Mouse (Mus musculus): ENCODE results near the gene Lcmt2. TPM values are rescaled to one million over a fixed set of nuclear protein-coding genes. Genes with fewer than 3 reads are reported as not detected.

Lcmt2 gene
- polyA plus RNA-seq, 1 experiment = not detected

DNA sequence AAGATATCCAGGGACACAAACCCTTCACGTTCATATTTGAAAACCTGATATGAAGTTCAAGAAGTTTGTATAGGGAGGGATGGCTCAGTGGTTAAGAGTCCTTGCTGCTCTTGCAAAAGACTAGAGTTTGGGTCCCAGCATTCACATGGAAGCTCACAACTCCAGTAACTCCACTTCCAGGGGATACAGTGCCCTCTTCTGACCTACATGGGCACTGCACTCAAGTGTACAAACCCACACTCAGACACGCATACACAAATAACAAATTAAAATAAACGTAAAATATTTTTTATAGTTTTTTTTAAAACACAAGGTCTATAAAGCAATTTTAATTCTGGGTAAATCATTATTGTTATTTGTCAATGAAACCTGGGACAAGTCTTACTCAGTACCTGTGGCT is 51.9 kb downstream of the Lcmt2 start:
- no peak overlapping the region for H3K27ac ChIP-seq (ENCODE audit: insufficient read depth, low read depth, low read length)
- no peaks in the 10 kb centered on the region for H3K4me1 ChIP-seq (ENCODE audit: control insufficient read depth, insufficient read depth, low read length)
- 92% methylated on average over 3 of the region's 3 CpGs for whole genome bisulfite sequencing
- TF ChIP-seq CTCF (IDR thresholded peaks at IDR 0.05; ENCODE audit: insufficient read depth, low read depth, low read length) (no peak), POLR2A (IDR thresholded peaks at IDR 0.05; ENCODE audit: insufficient read depth, low read depth, low read length) (no peak)
- no peak overlapping the region for H3K4me3 ChIP-seq (ENCODE audit: insufficient read depth, low read depth, low read length)

DNA sequence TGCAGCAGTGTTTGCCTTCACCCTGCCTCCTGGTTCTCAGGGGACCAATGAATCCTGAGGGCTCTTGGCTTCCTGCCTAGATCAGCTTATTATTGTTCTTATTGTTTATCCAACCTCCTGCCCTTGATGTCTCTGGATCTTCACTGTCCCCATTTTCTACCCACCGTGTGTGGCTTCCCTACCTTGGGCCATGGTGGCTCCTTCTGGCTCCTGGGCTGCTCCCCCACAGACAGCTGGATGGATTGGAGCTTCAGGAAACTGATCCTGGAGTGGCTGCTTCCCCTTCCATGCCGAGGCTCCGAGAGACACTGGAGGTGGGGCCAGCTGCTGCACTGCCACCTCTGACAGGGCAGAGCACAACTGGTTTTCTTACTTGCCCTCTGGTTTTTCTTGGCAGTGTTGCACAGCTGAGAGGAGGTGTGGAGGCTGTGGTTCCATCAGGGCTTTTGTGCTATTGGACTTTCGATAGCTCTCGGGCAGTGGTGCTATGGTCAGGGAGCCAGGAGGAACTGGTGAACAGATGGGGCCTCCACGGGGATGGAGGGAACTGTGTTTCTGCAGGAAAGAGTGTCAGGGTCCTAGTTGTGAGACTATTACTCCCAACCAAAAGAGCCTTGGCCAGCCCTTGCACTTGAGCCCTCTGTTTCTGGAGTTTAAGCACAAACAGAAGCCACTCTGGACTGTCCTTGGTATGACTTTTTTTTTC is 54.8 kb downstream of the Lcmt2 start, which contains the start of gene Tgm5:
Tgm5 (minus strand) TSS at position 362 of the 706 bp plus-strand sequence.
- no peak for TF ChIP-seq POLR2A (IDR thresholded peaks at IDR 0.05; ENCODE audit: insufficient read depth, low read depth, low read length)
- TF ChIP-seq CTCF (IDR thresholded peaks at IDR 0.05; ENCODE audit: insufficient read depth, low read depth, low read length) = no peak
- H3K27ac ChIP-seq (ENCODE audit: insufficient read depth, low read depth, low read length) = no peak within 1 kb of the TSS
- H3K4me3 ChIP-seq (ENCODE audit: insufficient read depth, low read depth, low read length) = no peak within 1 kb of the TSS
- WGBS = 43% methylated on average over 6 of the region's 6 CpGs
- H3K4me1 ChIP-seq (ENCODE audit: control insufficient read depth, insufficient read depth, low read length) = no peaks in the 10 kb centered on the region

- Histone ChIP-seq H3K4me1 (ENCODE audit: control insufficient read depth, insufficient read depth, low read length) (no peaks in the 10 kb centered on the region), H3K27ac (ENCODE audit: insufficient read depth, low read depth, low read length) (no peak overlapping the region), H3K4me3 (ENCODE audit: insufficient read depth, low read depth, low read length) (no peak overlapping the region)
- 95% methylated on average over 1 of the region's 1 CpGs for WGBS
- TF ChIP-seq CTCF (IDR thresholded peaks at IDR 0.05; ENCODE audit: insufficient read depth, low read depth, low read length) = no peak
- TF ChIP-seq POLR2A (IDR thresholded peaks at IDR 0.05; ENCODE audit: insufficient read depth, low read depth, low read length) = no peak
Observed at GRCm38 (mm10) chr2:121082626-121083025, 57.8 kb downstream of the Lcmt2 start.

Other genes with a start within 250 kb of the Lcmt2 start
- gene Ubr1, start 169.9 kb downstream of the Lcmt2 start, polyA plus RNA-seq (2012; ENCODE audit: insufficient read depth, insufficient read length, low replicate concordance, missing spikeins) = not detected in 2 replicates
- not detected in 2 replicates for gene Tmem62, start 163.6 kb downstream of the Lcmt2 start, polyA plus RNA-seq (2012; ENCODE audit: insufficient read depth, insufficient read length, low replicate concordance, missing spikeins)
- gene Ccndbp1, start 132.2 kb downstream of the Lcmt2 start, polyA plus RNA-seq (2012; ENCODE audit: insufficient read depth, insufficient read length, low replicate concordance, missing spikeins) = not detected in 2 replicates
- gene Epb42, start 103.6 kb downstream of the Lcmt2 start, polyA plus RNA-seq (2012; ENCODE audit: insufficient read depth, insufficient read length, low replicate concordance, missing spikeins) = not detected in 2 replicates
- not detected in 2 replicates for gene Tgm5, start 54.8 kb downstream of the Lcmt2 start, polyA plus RNA-seq (2012; ENCODE audit: insufficient read depth, insufficient read length, low replicate concordance, missing spikeins)
- not detected in 2 replicates for gene Tgm7, start 30.9 kb downstream of the Lcmt2 start, polyA plus RNA-seq (2012; ENCODE audit: insufficient read depth, insufficient read length, low replicate concordance, missing spikeins)
- not detected in 2 replicates for gene Adal, start 225 bp downstream of the Lcmt2 start, polyA plus RNA-seq (2012; ENCODE audit: insufficient read depth, insufficient read length, low replicate concordance, missing spikeins)
- gene Tubgcp4, start 30.0 kb upstream of the Lcmt2 start, polyA plus RNA-seq (2012; ENCODE audit: insufficient read depth, insufficient read length, low replicate concordance, missing spikeins) = 263 TPM in 1 of 2 replicates, not detected in the other
- gene Zscan29, start 30.5 kb upstream of the Lcmt2 start, polyA plus RNA-seq (2012; ENCODE audit: insufficient read depth, insufficient read length, low replicate concordance, missing spikeins) = not detected in 2 replicates
- gene Trp53bp1, start 130.8 kb upstream of the Lcmt2 start, polyA plus RNA-seq (2012; ENCODE audit: insufficient read depth, insufficient read length, low replicate concordance, missing spikeins) = 272 TPM in 1 of 2 replicates, not detected in the other
- gene Map1a, start 148.9 kb upstream of the Lcmt2 start, polyA plus RNA-seq (2012; ENCODE audit: insufficient read depth, insufficient read length, low replicate concordance, missing spikeins) = 93.5 and 210 TPM in 2 replicates
- gene Ppip5k1, start 214.7 kb upstream of the Lcmt2 start, polyA plus RNA-seq (2012; ENCODE audit: insufficient read depth, insufficient read length, low replicate concordance, missing spikeins) = 355 TPM in 1 of 2 replicates, not detected in the other
- not detected in 2 replicates for gene Ckmt1, start 217.1 kb upstream of the Lcmt2 start, polyA plus RNA-seq (2012; ENCODE audit: insufficient read depth, insufficient read length, low replicate concordance, missing spikeins)
- not detected in 2 replicates for gene Strc, start 246.5 kb upstream of the Lcmt2 start, polyA plus RNA-seq (2012; ENCODE audit: insufficient read depth, insufficient read length, low replicate concordance, missing spikeins)